Mouse (Mus musculus) liver, embryonic 16.5 days (tissue): ENCODE data around the gene Mtx1. TPM values are rescaled to one million over a fixed set of nuclear protein-coding genes. Genes with fewer than 3 reads are reported as not detected.

Source experiments
- ATAC-seq: fragments of 200-750 bp; cut with Nextera tagmentation; 2 replicates; pipeline ENCODE4 v1.8.0; 2017; ENCODE audit warnings: low read depth, mild to moderate bottlenecking, moderate number of reproducible peaks, moderate library complexity
- H3K27ac ChIP-seq: fragments of 300-500 bp; sonication (generic); 2 replicates; pipeline ENCODE4 v1.5.1; 2014; ENCODE audit warnings: mild to moderate bottlenecking, low read length
- H3K27me3 ChIP-seq: fragments of 300-500 bp; sonication (generic); 2 replicates; pipeline ENCODE4 v1.6.1; 2014; ENCODE audit warnings: low read depth, low read length, mixed read lengths; ENCODE audit not compliant: control insufficient read depth, insufficient read depth
- H3K36me3 ChIP-seq: fragments of 300-500 bp; sonication (generic); 2 replicates; pipeline ENCODE4 v1.6.1; 2014; ENCODE audit warnings: mild to moderate bottlenecking; ENCODE audit not compliant: control insufficient read depth, insufficient read depth
- H3K4me1 ChIP-seq: fragments of 300-500 bp; sonication (generic); 2 replicates; pipeline ENCODE4 v1.6.1; 2014; ENCODE audit warnings: low read depth, low read length, mixed read lengths; ENCODE audit not compliant: control insufficient read depth
- H3K4me2 ChIP-seq: fragments of 300-500 bp; sonication (generic); 2 replicates; pipeline ENCODE4 v1.6.1; 2014; ENCODE audit warnings: low read depth, low read length, mixed read lengths
- H3K4me3 ChIP-seq: fragments of 300-500 bp; sonication (generic); 2 replicates; pipeline ENCODE4 v1.5.1; 2014; ENCODE audit warnings: low read depth, mild to moderate bottlenecking, low read length
- H3K9ac ChIP-seq: fragments of 300-500 bp; sonication (generic); 2 replicates; pipeline ENCODE4 v1.6.1; 2014; ENCODE audit warnings: low read depth, low read length
- H3K9me3 ChIP-seq: fragments of 300-500 bp; sonication (generic); replicated peaks from 2 replicates; pipeline ENCODE4 v1.6.1; 2016; ENCODE audit warnings: low read length; ENCODE audit not compliant: control insufficient read depth
- WGBS: fragments of 180-500 bp; shearing (Covaris S2); extraction: QIAGEN DNeasy Blood & Tissue Kit; methylation state at CpG from one replicate; pipeline ENCODE4 v1.1.7; 2014; ENCODE audit not compliant: insufficient replicate concordance; 5-methylcytosine and 5-hydroxymethylcytosine counted together
- polyA plus RNA-seq: library from polyadenylated mRNA; unstranded; fragments of >200 nt; fragmentation: Nextera tagmentation; extraction: Ambion mirVana; gene quantifications from 2 replicates; pipeline ENCODE4 v1.2.1, GENCODE M21; 2015

Mtx1 gene
- polyA plus RNA-seq, 1 experiment from 2014 or later, result 94.4 TPM

- Histone ChIP-seq H3K36me3 (no peaks in the 10 kb centered on the region; the same call in 1 of the 2 replicates), H3K9ac (no peak overlapping the region), H3K9me3 (no peaks in the 10 kb centered on the region), H3K4me3 (no peak overlapping the region), H3K27ac (no peak overlapping the region), H3K4me1 (peaks cover 17% of the 10 kb centered on the region), H3K4me2 (no peak overlapping the region), H3K27me3 (no peaks in the 10 kb centered on the region)
- ATAC-seq, result no peak
- 45% methylated on average over 23 of the region's 23 CpGs for WGBS
Observed at GRCm38 (mm10) chr3:89187197-89187596, 39.7 kb downstream of the Mtx1 start.

DNA sequence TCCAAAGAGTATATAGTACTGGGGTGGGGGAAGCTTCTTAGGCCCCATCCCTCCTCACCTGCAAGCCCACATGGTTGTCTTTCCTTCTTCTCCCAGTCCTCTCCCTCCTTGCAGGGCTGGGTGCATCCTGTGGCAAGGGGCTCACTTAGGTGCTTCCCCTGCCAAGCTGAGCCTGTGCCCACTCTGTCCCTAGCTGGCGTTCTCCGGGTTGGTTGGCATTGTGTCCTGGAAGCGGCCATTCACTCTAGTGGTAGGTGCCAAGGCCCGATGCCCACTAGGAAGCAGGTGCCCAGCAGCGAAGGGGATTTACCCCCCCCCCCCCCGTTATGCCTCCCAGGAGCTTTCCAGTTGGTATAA lies 43.0 kb downstream of the Mtx1 start:
- ATAC-seq, result no peak
- no peak overlapping the region for H3K9ac ChIP-seq
- peaks cover 23% of the 10 kb centered on the region for H3K4me1 ChIP-seq
- peaks cover 9% of the 10 kb centered on the region; the same call in 1 of the 2 replicates for H3K36me3 ChIP-seq
- no peak overlapping the region for H3K27ac ChIP-seq
- no peaks in the 10 kb centered on the region for H3K27me3 ChIP-seq
- no peak overlapping the region for H3K4me3 ChIP-seq
- 82% methylated on average over 6 of the region's 6 CpGs for WGBS
- no peaks in the 10 kb centered on the region for H3K9me3 ChIP-seq
- H3K4me2 ChIP-seq, result no peak overlapping the region

- H3K4me1 ChIP-seq, result peaks cover 29% of the 10 kb centered on the region
- peak within 1 kb of the TSS; percentile 48 for H3K9ac ChIP-seq
- H3K4me3 ChIP-seq, result peak within 1 kb of the TSS; percentile 61
- no peak within 1 kb of the TSS for H3K27ac ChIP-seq
- peak; percentile 93 for ATAC-seq
- WGBS, result 17% methylated on average over 39 of the region's 39 CpGs
- no peaks in the 10 kb centered on the region for H3K27me3 ChIP-seq
- H3K4me2 ChIP-seq, result peak within 1 kb of the TSS; percentile 82
- H3K36me3 ChIP-seq, result peaks cover 9% of the 10 kb centered on the region; the same call in 1 of the 2 replicates
- no peaks in the 10 kb centered on the region for H3K9me3 ChIP-seq
Observed at GRCm38 (mm10) chr3:89183058-89183958, 43.6 kb downstream of the Mtx1 start, which contains the start of gene Fam189b. Gene Fam189b, plus strand, starts transcription at chr3:89183143.

DNA sequence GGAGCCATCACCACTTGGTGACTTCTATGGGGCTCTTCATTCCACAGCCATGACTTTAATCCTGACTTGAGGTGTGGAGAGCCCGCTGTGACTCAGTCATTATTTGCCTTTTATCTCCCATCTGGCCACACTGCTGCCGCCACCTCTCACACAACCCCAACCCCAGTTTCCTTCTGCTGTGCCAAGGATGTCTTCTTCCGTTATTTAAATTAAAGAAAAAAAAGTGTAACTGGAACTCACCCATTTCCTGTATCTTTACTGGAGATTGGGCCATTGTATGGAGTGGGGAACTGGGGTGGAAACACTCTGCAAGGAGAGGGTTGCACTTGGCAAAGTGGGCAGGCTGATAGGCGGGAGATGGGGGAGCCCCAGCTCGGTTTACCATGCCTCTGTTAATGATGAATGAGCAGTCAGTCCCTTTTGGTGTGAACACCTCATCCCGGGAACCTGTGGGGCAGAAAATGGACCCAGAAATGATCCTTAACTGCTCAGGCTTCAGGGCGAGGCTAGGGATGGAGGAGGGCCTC lies 44.3 kb downstream of the Mtx1 start:
- peak overlapping the region; percentile 82 for H3K4me2 ChIP-seq
- no peak overlapping the region for H3K27ac ChIP-seq
- peaks cover 33% of the 10 kb centered on the region for H3K4me1 ChIP-seq
- WGBS, result 28% methylated on average over 7 of the region's 7 CpGs
- H3K27me3 ChIP-seq, result no peaks in the 10 kb centered on the region
- ATAC-seq, result no peak
- H3K4me3 ChIP-seq, result peak overlapping the region; percentile 61
- no peak overlapping the region; the same call in 1 of the 2 replicates for H3K9ac ChIP-seq
- no peaks in the 10 kb centered on the region for H3K9me3 ChIP-seq
- peaks cover 9% of the 10 kb centered on the region; the same call in 1 of the 2 replicates for H3K36me3 ChIP-seq

- 84% methylated on average over 27 of the region's 27 CpGs for WGBS
- no peaks in the 10 kb centered on the region for H3K9me3 ChIP-seq
- no peak for ATAC-seq
- no peak overlapping the region for H3K4me2 ChIP-seq
- no peak overlapping the region for H3K9ac ChIP-seq
- H3K36me3 ChIP-seq, result peaks cover 9% of the 10 kb centered on the region; the same call in 1 of the 2 replicates
- H3K27ac ChIP-seq, result no peak overlapping the region
- peaks cover 31% of the 10 kb centered on the region for H3K4me1 ChIP-seq
- no peaks in the 10 kb centered on the region for H3K27me3 ChIP-seq
- H3K4me3 ChIP-seq, result no peak overlapping the region
Observed at GRCm38 (mm10) chr3:89181749-89182500, 45.0 kb downstream of the Mtx1 start.

DNA sequence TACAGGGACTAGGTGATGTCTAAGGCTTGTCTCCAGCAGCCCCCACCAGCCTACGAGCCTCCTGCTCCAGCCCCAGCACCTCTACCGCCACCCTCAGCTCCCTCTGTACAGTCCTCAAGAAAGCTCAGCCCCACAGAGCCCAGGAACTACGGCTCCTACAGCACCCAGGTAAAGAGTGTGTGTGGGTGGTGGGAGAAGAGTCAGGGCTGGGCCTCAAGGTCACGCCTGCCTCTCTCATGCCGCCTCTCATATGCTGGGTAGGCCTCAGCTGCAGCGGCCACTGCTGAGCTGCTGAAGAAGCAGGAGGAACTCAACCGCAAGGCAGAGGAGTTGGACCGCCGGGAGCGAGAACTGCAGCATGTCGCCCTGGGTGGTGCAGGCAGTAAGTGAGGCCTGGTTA lies 47.8 kb downstream of the Mtx1 start:
- Histone ChIP-seq H3K4me3 (peak overlapping the region; percentile 82; the same call in 1 of the 2 replicates), H3K27me3 (no peaks in the 10 kb centered on the region), H3K9ac (no peak overlapping the region), H3K4me1 (peaks cover 31% of the 10 kb centered on the region), H3K4me2 (peak overlapping the region; percentile 87; the same call in 1 of the 2 replicates), H3K36me3 (peaks cover 32% of the 10 kb centered on the region), H3K9me3 (no peaks in the 10 kb centered on the region), H3K27ac (no peak overlapping the region)
- ATAC-seq, result no peak
- WGBS, result 79% methylated on average over 11 of the region's 11 CpGs

- peaks cover 25% of the 10 kb centered on the region for H3K4me1 ChIP-seq
- peak overlapping the region; percentile 87 for H3K4me2 ChIP-seq
- H3K27ac ChIP-seq, result peak overlapping the region; percentile 47
- no peaks in the 10 kb centered on the region for H3K9me3 ChIP-seq
- 3% methylated on average over 6 of the region's 6 CpGs for WGBS
- H3K27me3 ChIP-seq, result no peaks in the 10 kb centered on the region
- peaks cover 42% of the 10 kb centered on the region for H3K36me3 ChIP-seq
- peak overlapping the region; percentile 82 for H3K4me3 ChIP-seq
- ATAC-seq, result no peak
- peak overlapping the region; percentile 72 for H3K9ac ChIP-seq
Observed at GRCm38 (mm10) chr3:89178107-89178385, 48.8 kb downstream of the Mtx1 start.

- Histone ChIP-seq H3K27ac (peak within 1 kb of the TSS; percentile 47), H3K9ac (peak within 1 kb of the TSS; percentile 72), H3K4me1 (peaks cover 19% of the 10 kb centered on the region), H3K27me3 (no peaks in the 10 kb centered on the region), H3K36me3 (peaks cover 46% of the 10 kb centered on the region), H3K4me2 (peak within 1 kb of the TSS; percentile 87), H3K4me3 (peak within 1 kb of the TSS; percentile 82), H3K9me3 (no peaks in the 10 kb centered on the region)
- peak; percentile 95 for ATAC-seq
- WGBS, result under 1% methylated on average over 43 of the region's 43 CpGs
Observed at GRCm38 (mm10) chr3:89177242-89178106, 49.4 kb downstream of the Mtx1 start, which contains the start of gene Scamp3. Gene Scamp3, plus strand, starts transcription at chr3:89177473.
